Mouse (Mus musculus) ES-Bruce4 (cell line): ENCODE results near the gene Psmd9.

Experiments used
- CTCF ChIP-seq: IDR thresholded peaks from one replicate; pipeline ENCODE4 v1.8.1; 2011; ENCODE audit warnings: low read depth, low read length
- EP300 ChIP-seq: IDR thresholded peaks from 2 replicates; pipeline ENCODE4 v1.6.1; 2011; ENCODE audit warnings: low read depth, low read length; ENCODE audit not compliant: insufficient read depth

GRCm38 (mm10) chr5:123266909-123267308 is 97.7 kb downstream of the Psmd9 start:
- peak; percentile 28 for TF ChIP-seq CTCF
- no peak for TF ChIP-seq EP300
